Mouse (Mus musculus) myocyte (in vitro differentiated cells): ENCODE measurements around the gene Phf21a.

Experiments used
- MYOG ChIP-seq, 3 experiments: IDR thresholded peaks; one replicate each; pipeline ENCODE4 v1.6.1; 2011; ENCODE audit warnings: control low read depth in 2 of 3, low read depth in 2 of 3, mild to moderate bottlenecking in 2 of 3; ENCODE audit not compliant: insufficient read length in 2 of 3, control insufficient read depth in 1 of 3, insufficient read depth in 1 of 3
- POLR2A ChIP-seq: IDR thresholded peaks from one replicate; pipeline ENCODE4 v1.6.1; 2011; ENCODE audit warnings: low read depth, mild to moderate bottlenecking, control low read depth, moderate library complexity; ENCODE audit not compliant: insufficient read length
- POLR2AphosphoS2 ChIP-seq: IDR thresholded peaks from one replicate; pipeline ENCODE4 v1.6.1; 2011; ENCODE audit warnings: low read depth, control low read depth; ENCODE audit not compliant: insufficient read length
- SRF ChIP-seq: IDR thresholded peaks from one replicate; pipeline ENCODE4 v1.6.1; 2011; ENCODE audit warnings: low read depth; ENCODE audit not compliant: control insufficient read depth, insufficient read length
- TCF3 ChIP-seq: IDR thresholded peaks from one replicate; pipeline ENCODE4 v1.6.1; 2011; ENCODE audit warnings: low read depth, control low read depth; ENCODE audit not compliant: insufficient read length
- USF1 ChIP-seq: IDR thresholded peaks from one replicate; pipeline ENCODE4 v1.6.1; 2011; ENCODE audit warnings: low read depth, mild to moderate bottlenecking, control low read depth, moderate library complexity

- TF ChIP-seq POLR2A = no peak
- TF ChIP-seq TCF3 = no peak
- no peak for TF ChIP-seq MYOG (IDR thresholded peaks at IDR 0.05; ENCODE audit: control insufficient read depth in 1 of 3, insufficient read depth in 1 of 3, insufficient read length in 2 of 3, low read depth in 2 of 3)
- no peak for TF ChIP-seq USF1
- no peak for TF ChIP-seq SRF
- no peak for TF ChIP-seq POLR2AphosphoS2
These were observed 45.3 kb upstream of the Phf21a start for GRCm38 (mm10) chr2:92047601-92048000.
